ENCODE assay signal across 8 mouse cellular contexts in the genomic region with DNA sequence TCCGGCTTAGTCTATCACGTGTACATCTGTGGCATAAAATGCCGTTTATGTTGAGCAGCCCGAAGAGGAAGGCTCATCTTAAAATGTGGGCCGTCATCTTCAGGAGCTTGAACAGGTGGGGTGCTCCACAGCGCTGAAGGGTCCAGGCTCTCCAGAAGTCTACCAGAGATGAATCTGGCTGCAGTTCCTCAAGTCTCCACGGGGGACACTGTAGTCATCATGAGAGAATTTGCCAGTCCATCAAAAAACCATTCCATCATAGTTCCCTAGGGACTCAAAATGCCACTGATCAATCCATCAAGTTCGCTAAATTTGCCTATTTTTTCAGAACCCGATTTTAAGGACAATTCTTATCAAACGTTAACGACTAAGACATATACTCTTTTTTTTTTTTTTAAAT. TPM values are rescaled to one million over a fixed set of nuclear protein-coding genes. Genes with fewer than 3 reads are reported as not detected.
DNase-seq lines count a peak whose midpoint lies in the region; ATAC-seq lines count a peak whose summit lies in the region.

No protein-coding gene starts in this region.

- no peak for ATAC-seq in erythroblast, adult 5-6 weeks (replicated peaks; ENCODE audit: low FRiP score, poor library complexity, severe bottlenecking)

- DNase-seq in gastrocnemius, adult 18-20 months (ENCODE audit: low spot score), result peak; percentile 64
- DNase-seq in gastrocnemius, postnatal 25 days, result no peak
- peak; percentile 62 for DNase-seq in 3T3-L1 (ENCODE audit: low read depth, low spot score)
- DNase-seq in adrenal gland, postnatal 25 days, result peak; percentile 53
- peak; percentile 55 for DNase-seq in forelimb bud, embryonic 11.5 days (ENCODE audit: low read depth, low spot score)
- DNase-seq in layer of hippocampus, postnatal 10 days (ENCODE audit: low spot score in 2 of 2), result peak; percentile 76 to 78
- peak; percentile 62 for DNase-seq in mesoderm, embryonic 11.5 days (ENCODE audit: low read depth, low spot score)

RNA-seq across cellular contexts. Expression of a gene that starts 36.6 kb away (rescaled TPM):
- 100 to 1,000 TPM; 232 to 400 TPM for total RNA-seq in gastrocnemius, adult 18-20 months (2021)
- 100 to 1,000 TPM; 216 to 227 TPM for total RNA-seq in gastrocnemius, postnatal 25 days (2021)
- total RNA-seq in adrenal gland, postnatal 25 days (2021), result 52.2 and 64.0 TPM in 2 replicates
- total RNA-seq in layer of hippocampus, postnatal 10 days (2021), result 1 to 10 TPM; 7.3 to 9.1 TPM
- not detected in 2 replicates for total RNA-seq in erythroblast, adult 5-6 weeks (2015; ENCODE audit: low replicate concordance)
- total RNA-seq in erythroblast, adult 5-6 weeks (2017; ENCODE audit: low replicate concordance), result not detected in 2 replicates

Comparison
In these comparisons a context has a peak if more than half of its experiments do, and no peak if none do; other contexts are left out.
1. RNA of a gene that starts 36.6 kb away (total RNA-seq): 232 to 400 TPM in gastrocnemius, adult 18-20 months, 216 to 227 TPM in gastrocnemius, postnatal 25 days, 52.2 to 64.0 TPM in adrenal gland, postnatal 25 days and 7.3 to 9.1 TPM in layer of hippocampus, postnatal 10 days; not detected in erythroblast, adult 5-6 weeks; every median in the first group is over 4 times any median in the second.